Mouse (Mus musculus): Measurements from ENCODE around the gene Actr8.

The Actr8 gene

GRCm38 (mm10) chr14:30041836-30042235 lies 63.7 kb downstream of the Actr8 start:
- no peak for DNase-seq

GRCm38 (mm10) chr14:30043356-30043940 lies 65.3 kb downstream of the Actr8 start:
- DNase-seq = no peak

- no peak for DNase-seq
Measured at GRCm38 (mm10) chr14:30045239-30045638, 67.1 kb downstream of the Actr8 start.

- DNase-seq = no peak
Measured at GRCm38 (mm10) chr14:30045704-30046220, 67.6 kb downstream of the Actr8 start.

GRCm38 (mm10) chr14:30046976-30047375 lies 68.8 kb downstream of the Actr8 start:
- no peak for DNase-seq

GRCm38 (mm10) chr14:30048049-30048448 lies 69.9 kb downstream of the Actr8 start:
- DNase-seq = no peak

GRCm38 (mm10) chr14:30050280-30050679 lies 72.1 kb downstream of the Actr8 start:
- no peak for DNase-seq

GRCm38 (mm10) chr14:30054922-30055321 lies 76.8 kb downstream of the Actr8 start:
- no peak for DNase-seq

Measured in lung, postnatal 14 days (tissue).